Mouse (Mus musculus): ENCODE results near the gene Taf15. TPM values are rescaled to one million over a fixed set of nuclear protein-coding genes. Genes with fewer than 3 reads are reported as not detected.

Gene Taf15
- polyA plus RNA-seq, 1 experiment from 2014 or later, result 15.1 TPM

- H3K36me3 ChIP-seq (ENCODE audit: control insufficient read depth, insufficient read depth, low read length), result no peaks in the 10 kb centered on the region
- WGBS (ENCODE audit: insufficient replicate concordance), result 77% methylated on average over 5 of the region's 5 CpGs
- H3K27me3 ChIP-seq (ENCODE audit: control insufficient read depth, insufficient read depth, low read length), result no peaks in the 10 kb centered on the region
- ATAC-seq (replicated peaks; ENCODE audit: insufficient number of reproducible peaks, low FRiP score, low TSS enrichment), result no peak
- H3K9me3 ChIP-seq (replicated peaks; ENCODE audit: control insufficient read depth, low read length), result no peaks in the 10 kb centered on the region
- no peak overlapping the region for H3K4me3 ChIP-seq (ENCODE audit: low read depth, low read length)
- no peaks in the 10 kb centered on the region for H3K4me1 ChIP-seq (ENCODE audit: control insufficient read depth, insufficient read depth, low read length)
- H3K9ac ChIP-seq (ENCODE audit: low read depth, low read length), result no peak overlapping the region
- no peak overlapping the region for H3K27ac ChIP-seq (ENCODE audit: low read depth, low read length)
- no peak overlapping the region for H3K4me2 ChIP-seq
These were observed 78.8 kb downstream of the Taf15 start for GRCm38 (mm10) chr11:83551668-83552067.

Other genes starting within 250 kb of the Taf15 start
- gene Slfn14, start 186.4 kb upstream of the Taf15 start, polyA plus RNA-seq (2014; fragmentation: Nextera tagmentation; extraction: Ambion mirVana), result 3.1 and 3.9 TPM in 2 replicates
- gene Ap2b1, start 174.1 kb upstream of the Taf15 start, polyA plus RNA-seq (2014; fragmentation: Nextera tagmentation; extraction: Ambion mirVana), result 51.5 and 66.1 TPM in 2 replicates
- 9.6 and 9.7 TPM in 2 replicates for gene Pex12, start 170.5 kb upstream of the Taf15 start, polyA plus RNA-seq (2014; fragmentation: Nextera tagmentation; extraction: Ambion mirVana)
- 4.4 and 5.3 TPM in 2 replicates for gene Rasl10b, start 63.9 kb upstream of the Taf15 start, polyA plus RNA-seq (2014; fragmentation: Nextera tagmentation; extraction: Ambion mirVana)
- 0.10 and 0.14 TPM in 2 replicates for gene Gas2l2, start 43.6 kb upstream of the Taf15 start, polyA plus RNA-seq (2014; fragmentation: Nextera tagmentation; extraction: Ambion mirVana)
- 2.1 and 2.3 TPM in 2 replicates for gene 1700020L24Rik, start 35.4 kb upstream of the Taf15 start, polyA plus RNA-seq (2014; fragmentation: Nextera tagmentation; extraction: Ambion mirVana)
- 3.3 and 5.6 TPM in 2 replicates for gene Mmp28, start 10.0 kb upstream of the Taf15 start, polyA plus RNA-seq (2014; fragmentation: Nextera tagmentation; extraction: Ambion mirVana)
- gene Heatr9, start 49.1 kb downstream of the Taf15 start, polyA plus RNA-seq (2014; fragmentation: Nextera tagmentation; extraction: Ambion mirVana), result not detected in 2 replicates
- gene Ccl5, start 57.4 kb downstream of the Taf15 start, polyA plus RNA-seq (2014; fragmentation: Nextera tagmentation; extraction: Ambion mirVana), result 0.35 TPM in 1 of 2 replicates, not detected in the other
- 0.48 and 1.2 TPM in 2 replicates for gene Ccl9, start 105.5 kb downstream of the Taf15 start, polyA plus RNA-seq (2014; fragmentation: Nextera tagmentation; extraction: Ambion mirVana)
- 0.65 and 0.97 TPM in 2 replicates for gene Ccl6, start 120.0 kb downstream of the Taf15 start, polyA plus RNA-seq (2014; fragmentation: Nextera tagmentation; extraction: Ambion mirVana)
- gene Rpl9-ps1, start 172.5 kb downstream of the Taf15 start, polyA plus RNA-seq (2014; fragmentation: Nextera tagmentation; extraction: Ambion mirVana), result not detected in 2 replicates
- 1.4 and 1.5 TPM in 2 replicates for gene Ccl3, start 176.3 kb downstream of the Taf15 start, polyA plus RNA-seq (2014; fragmentation: Nextera tagmentation; extraction: Ambion mirVana)
- gene Ccl4, start 189.5 kb downstream of the Taf15 start, polyA plus RNA-seq (2014; fragmentation: Nextera tagmentation; extraction: Ambion mirVana), result 0.26 TPM in 1 of 2 replicates, not detected in the other
- gene Wfdc17, start 230.9 kb downstream of the Taf15 start, polyA plus RNA-seq (2014; fragmentation: Nextera tagmentation; extraction: Ambion mirVana), result 0.66 TPM in 1 of 2 replicates, not detected in the other
- gene Wfdc18, start 235.9 kb downstream of the Taf15 start, polyA plus RNA-seq (2014; fragmentation: Nextera tagmentation; extraction: Ambion mirVana), result 1.6 TPM in 2 replicates